Mouse (Mus musculus): ENCODE measurements around the gene Tnfrsf13b. TPM values are rescaled to one million over a fixed set of nuclear protein-coding genes. Genes with fewer than 3 reads are reported as not detected.

Gene Tnfrsf13b
- polyA plus RNA-seq (2012; rRNA removed): 3.3 and 4.8 TPM in 2 replicates

- TF ChIP-seq POLR2A (IDR thresholded peaks at IDR 0.05; ENCODE audit: extremely low read depth, insufficient read depth, low read length): no peak
- TF ChIP-seq CTCF (IDR thresholded peaks at IDR 0.05; ENCODE audit: extremely low read depth, insufficient read depth, low read length): no peak
- Histone ChIP-seq H3K27ac (ENCODE audit: insufficient read depth, low read length) (no peak within 1 kb of the TSS), H3K4me3 (ENCODE audit: insufficient read depth, low read length) (no peak within 1 kb of the TSS), H3K4me1 (ENCODE audit: control insufficient read depth, insufficient read depth, low read length) (no peaks in the 10 kb centered on the region)
Observed at GRCm38 (mm10) chr11:61126606-61127355, at the start of gene Tnfrsf13b. Gene Tnfrsf13b, plus strand, starts transcription at chr11:61126755.

- Histone ChIP-seq H3K4me1 (ENCODE audit: control insufficient read depth, insufficient read depth, low read length) (no peaks in the 10 kb centered on the region), H3K4me3 (ENCODE audit: insufficient read depth, low read length) (no peak overlapping the region), H3K27ac (ENCODE audit: insufficient read depth, low read length) (no peak overlapping the region)
- TF ChIP-seq POLR2A (IDR thresholded peaks at IDR 0.05; ENCODE audit: extremely low read depth, insufficient read depth, low read length): no peak
- TF ChIP-seq CTCF (IDR thresholded peaks at IDR 0.05; ENCODE audit: extremely low read depth, insufficient read depth, low read length): no peak
Observed at GRCm38 (mm10) chr11:61081624-61082023, 44.9 kb upstream of the Tnfrsf13b start.

GRCm38 (mm10) chr11:61090195-61090594, 36.4 kb upstream of the Tnfrsf13b start:
- TF ChIP-seq POLR2A (IDR thresholded peaks at IDR 0.05; ENCODE audit: extremely low read depth, insufficient read depth, low read length) (no peak), CTCF (IDR thresholded peaks at IDR 0.05; ENCODE audit: extremely low read depth, insufficient read depth, low read length) (no peak)
- no peaks in the 10 kb centered on the region for H3K4me1 ChIP-seq (ENCODE audit: control insufficient read depth, insufficient read depth, low read length)
- no peak overlapping the region for H3K4me3 ChIP-seq (ENCODE audit: insufficient read depth, low read length)
- H3K27ac ChIP-seq (ENCODE audit: insufficient read depth, low read length): no peak overlapping the region

- H3K27ac ChIP-seq (ENCODE audit: insufficient read depth, low read length): no peak overlapping the region
- H3K4me3 ChIP-seq (ENCODE audit: insufficient read depth, low read length): no peak overlapping the region
- H3K4me1 ChIP-seq (ENCODE audit: control insufficient read depth, insufficient read depth, low read length): no peaks in the 10 kb centered on the region
- TF ChIP-seq POLR2A (IDR thresholded peaks at IDR 0.05; ENCODE audit: extremely low read depth, insufficient read depth, low read length) (no peak), CTCF (IDR thresholded peaks at IDR 0.05; ENCODE audit: extremely low read depth, insufficient read depth, low read length) (no peak)
Observed at GRCm38 (mm10) chr11:61091192-61091591, 35.4 kb upstream of the Tnfrsf13b start.

- H3K27ac ChIP-seq (ENCODE audit: insufficient read depth, low read length): no peak overlapping the region
Observed at GRCm38 (mm10) chr11:61091642-61092262, 34.8 kb upstream of the Tnfrsf13b start.

GRCm38 (mm10) chr11:61098046-61098445, 28.5 kb upstream of the Tnfrsf13b start:
- Histone ChIP-seq H3K4me1 (ENCODE audit: control insufficient read depth, insufficient read depth, low read length) (no peaks in the 10 kb centered on the region), H3K27ac (ENCODE audit: insufficient read depth, low read length) (no peak overlapping the region), H3K4me3 (ENCODE audit: insufficient read depth, low read length) (no peak overlapping the region)
- no peak for TF ChIP-seq POLR2A (IDR thresholded peaks at IDR 0.05; ENCODE audit: extremely low read depth, insufficient read depth, low read length)
- TF ChIP-seq CTCF (IDR thresholded peaks at IDR 0.05; ENCODE audit: extremely low read depth, insufficient read depth, low read length): no peak

More at GRCm38 (mm10) chr11:61091642-61092262, 34.8 kb upstream of the Tnfrsf13b start:
- Histone ChIP-seq H3K4me3 (ENCODE audit: insufficient read depth, low read length) (no peak overlapping the region), H3K4me1 (ENCODE audit: control insufficient read depth, insufficient read depth, low read length) (no peaks in the 10 kb centered on the region)
- TF ChIP-seq CTCF (IDR thresholded peaks at IDR 0.05; ENCODE audit: extremely low read depth, insufficient read depth, low read length): peak; percentile 88
- no peak for TF ChIP-seq POLR2A (IDR thresholded peaks at IDR 0.05; ENCODE audit: extremely low read depth, insufficient read depth, low read length)

- Histone ChIP-seq H3K4me1 (ENCODE audit: control insufficient read depth, insufficient read depth, low read length) (no peaks in the 10 kb centered on the region), H3K27ac (ENCODE audit: insufficient read depth, low read length) (no peak overlapping the region), H3K4me3 (ENCODE audit: insufficient read depth, low read length) (no peak overlapping the region)
- TF ChIP-seq CTCF (IDR thresholded peaks at IDR 0.05; ENCODE audit: extremely low read depth, insufficient read depth, low read length): no peak
- no peak for TF ChIP-seq POLR2A (IDR thresholded peaks at IDR 0.05; ENCODE audit: extremely low read depth, insufficient read depth, low read length)
Observed at GRCm38 (mm10) chr11:61102397-61103339, 23.9 kb upstream of the Tnfrsf13b start.

- Histone ChIP-seq H3K4me1 (ENCODE audit: control insufficient read depth, insufficient read depth, low read length) (no peaks in the 10 kb centered on the region), H3K27ac (ENCODE audit: insufficient read depth, low read length) (no peak overlapping the region), H3K4me3 (ENCODE audit: insufficient read depth, low read length) (no peak overlapping the region)
- TF ChIP-seq CTCF (IDR thresholded peaks at IDR 0.05; ENCODE audit: extremely low read depth, insufficient read depth, low read length): peak; percentile 98
- TF ChIP-seq POLR2A (IDR thresholded peaks at IDR 0.05; ENCODE audit: extremely low read depth, insufficient read depth, low read length): no peak
Observed at GRCm38 (mm10) chr11:61104241-61104901, 22.2 kb upstream of the Tnfrsf13b start.

- TF ChIP-seq CTCF (IDR thresholded peaks at IDR 0.05; ENCODE audit: extremely low read depth, insufficient read depth, low read length) (no peak), POLR2A (IDR thresholded peaks at IDR 0.05; ENCODE audit: extremely low read depth, insufficient read depth, low read length) (no peak)
- Histone ChIP-seq H3K4me1 (ENCODE audit: control insufficient read depth, insufficient read depth, low read length) (no peaks in the 10 kb centered on the region), H3K4me3 (ENCODE audit: insufficient read depth, low read length) (no peak overlapping the region), H3K27ac (ENCODE audit: insufficient read depth, low read length) (no peak overlapping the region)
Observed at GRCm38 (mm10) chr11:61108911-61109361, 17.6 kb upstream of the Tnfrsf13b start.

Data from cortical plate, adult 2 months (tissue).